Mouse (Mus musculus) forebrain, embryonic 14.5 days (tissue): Measurements from ENCODE around the gene Fam178b. TPM values are rescaled to one million over a fixed set of nuclear protein-coding genes. Genes with fewer than 3 reads are reported as not detected.
"Not testable (repeated sequence)": the region's sequence is repeated elsewhere in the genome, so short reads cannot be mapped to it uniquely, and the experiment has no call there.

ENCODE experiments used
- ATAC-seq: fragments of 200-750 bp; cut with Nextera tagmentation; 2 replicates; pipeline ENCODE4 v1.8.0; 2017; ENCODE audit warnings: mild to moderate bottlenecking, moderate library complexity
- DNase-seq: peaks from one replicate; pipeline ENCODE4 v3.0.0-alpha.2; 2015; ENCODE audit warnings: low spot score
- H3K27ac ChIP-seq: fragments of 300-500 bp; sonication (generic); 2 replicates; pipeline ENCODE4 v1.5.1; 2014; ENCODE audit warnings: low read depth, mild to moderate bottlenecking, control low read depth, low read length, moderate library complexity
- H3K27me3 ChIP-seq: fragments of 300-500 bp; sonication (generic); replicated peaks from 2 replicates; pipeline ENCODE4 v1.6.1; 2014; ENCODE audit warnings: low read length, control low read depth, mixed read lengths; ENCODE audit not compliant: control insufficient read depth, insufficient read depth
- H3K36me3 ChIP-seq: fragments of 300-500 bp; sonication (generic); 2 replicates; pipeline ENCODE4 v1.6.1; 2014; ENCODE audit warnings: low read length, control low read depth; ENCODE audit not compliant: control insufficient read depth, insufficient read depth
- H3K4me1 ChIP-seq: fragments of 300-500 bp; sonication (generic); 2 replicates; pipeline ENCODE4 v1.6.1; 2014; ENCODE audit warnings: antibody characterized with exemption, low read length, control low read depth; ENCODE audit not compliant: control insufficient read depth, insufficient read depth
- H3K4me2 ChIP-seq: fragments of 300-500 bp; sonication (generic); 2 replicates; pipeline ENCODE4 v1.6.1; 2014; ENCODE audit warnings: mild to moderate bottlenecking, control low read depth, low read length
- H3K4me3 ChIP-seq: fragments of 300-500 bp; sonication (generic); 2 replicates; pipeline ENCODE4 v1.5.1; 2014; ENCODE audit warnings: low read depth, low read length, control low read depth
- H3K9ac ChIP-seq: fragments of 300-500 bp; sonication (generic); 2 replicates; pipeline ENCODE4 v1.6.1; 2014; ENCODE audit warnings: mild to moderate bottlenecking, low read length, control low read depth, moderate library complexity
- H3K9me3 ChIP-seq: fragments of 300-500 bp; sonication (generic); replicated peaks from 2 replicates; pipeline ENCODE4 v1.6.1; 2016; ENCODE audit warnings: low read length, control low read depth, mixed read lengths; ENCODE audit not compliant: control insufficient read depth
- WGBS: fragments of 180-500 bp; shearing (Covaris S2); extraction: QIAGEN DNeasy Blood & Tissue Kit; methylation state at CpG from one replicate; pipeline ENCODE4 v1.1.7; 2014; 5-methylcytosine and 5-hydroxymethylcytosine counted together
- polyA plus RNA-seq: library from polyadenylated mRNA; unstranded; fragments of >200 nt; fragmentation: Nextera tagmentation; extraction: Ambion mirVana; gene quantifications from 2 replicates; pipeline ENCODE4 v1.2.1, GENCODE M21; 2014

Fam178b gene
- polyA plus RNA-seq, 1 experiment from 2014 or later: not detected

DNA sequence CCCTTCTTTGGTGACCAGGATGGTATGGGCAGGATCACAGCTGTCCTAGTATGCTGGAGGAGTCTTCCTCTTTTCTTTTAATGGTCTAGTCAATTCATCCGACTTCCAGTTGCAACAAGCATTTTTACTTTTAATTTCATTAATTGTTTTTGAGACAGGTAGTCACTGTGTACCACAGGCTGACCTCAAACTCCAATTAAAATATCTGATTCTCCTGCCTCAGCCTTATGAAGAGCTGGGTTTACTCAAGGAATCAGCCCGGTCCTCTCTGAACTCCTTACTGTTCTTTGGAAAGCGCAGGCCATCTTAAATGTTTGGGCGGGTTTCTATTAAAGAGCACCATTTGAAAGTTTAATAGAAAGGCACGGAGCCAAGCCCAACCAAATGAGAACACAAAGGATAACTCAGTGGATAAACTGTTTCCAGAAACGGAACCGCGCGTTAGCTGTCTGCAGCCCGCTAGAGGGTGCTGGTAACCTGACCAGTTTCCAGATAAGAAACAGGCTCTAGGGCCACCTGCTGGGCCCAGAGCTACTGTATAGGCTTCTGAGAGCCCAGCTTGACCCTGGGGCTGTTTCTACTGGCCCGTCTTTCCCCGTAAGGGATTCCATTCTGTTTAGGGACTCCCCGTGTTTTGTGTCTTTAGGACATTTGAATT, 956 bp upstream of the Fam178b start:
- Histone ChIP-seq H3K9me3 (no peaks in the 10 kb centered on the region), H3K27ac (no peak overlapping the region; the same call in 1 of the 2 replicates), H3K4me3 (no peak overlapping the region), H3K27me3 (no peaks in the 10 kb centered on the region), H3K4me1 (no peaks in the 10 kb centered on the region), H3K4me2 (no peak overlapping the region), H3K9ac (no peak overlapping the region), H3K36me3 (no peaks in the 10 kb centered on the region)
- ATAC-seq (peak; percentile 79), DNase-seq (peak; percentile 93)
- 10% methylated on average over 13 of the region's 13 CpGs for WGBS

DNA sequence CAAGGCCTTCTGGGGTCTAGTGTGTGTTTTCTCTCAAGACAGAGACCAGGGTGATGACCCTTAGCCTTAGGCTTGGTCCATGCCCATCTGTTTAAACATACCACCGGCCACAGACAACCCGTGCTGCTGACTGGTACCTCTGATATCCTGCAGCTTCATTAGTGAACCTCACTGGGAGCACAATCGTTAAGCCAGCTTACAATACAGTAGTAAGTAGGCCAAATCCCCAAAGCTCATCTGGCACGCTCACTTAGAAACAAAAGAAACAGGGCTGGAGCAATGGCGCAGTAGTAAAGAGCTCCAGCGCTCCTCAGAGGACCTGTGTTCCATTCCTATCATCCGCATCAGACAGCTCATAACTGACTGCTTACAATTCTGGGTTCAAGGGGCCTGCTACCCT, 2.1 kb downstream of the Fam178b start:
- Histone ChIP-seq H3K27ac (no peak overlapping the region), H3K36me3 (no peaks in the 10 kb centered on the region), H3K4me2 (no peak overlapping the region), H3K9ac (no peak overlapping the region), H3K4me3 (no peak overlapping the region), H3K4me1 (no peaks in the 10 kb centered on the region), H3K9me3 (no peaks in the 10 kb centered on the region), H3K27me3 (no peaks in the 10 kb centered on the region)
- ATAC-seq: no peak
- no peak for DNase-seq
- WGBS: 34% methylated on average over 7 of the region's 7 CpGs

DNA sequence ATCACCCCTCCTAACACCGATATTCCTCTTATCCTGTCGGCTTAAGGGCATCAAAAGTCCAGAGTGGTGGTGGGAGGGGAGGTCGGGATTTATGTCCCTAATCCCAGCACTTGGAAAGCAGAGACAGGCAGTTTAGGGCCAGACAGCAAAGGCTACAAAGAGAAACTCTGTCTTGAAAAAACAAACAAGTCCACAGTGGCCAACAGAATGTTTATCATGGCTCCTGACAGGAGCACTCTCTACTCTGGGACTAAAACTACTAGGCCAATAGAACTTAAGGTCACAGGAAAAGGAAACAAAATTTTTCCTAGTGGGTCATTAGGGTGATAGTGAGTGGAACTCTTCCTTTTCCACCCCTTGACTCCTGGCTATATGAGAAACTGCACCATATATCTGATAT, 8.0 kb downstream of the Fam178b start:
- no peaks in the 10 kb centered on the region for H3K36me3 ChIP-seq
- H3K9me3 ChIP-seq: no peaks in the 10 kb centered on the region
- H3K9ac ChIP-seq: no peak overlapping the region
- ATAC-seq (no peak), DNase-seq (no peak)
- 74% methylated on average over 3 of the region's 3 CpGs for WGBS
- H3K4me1 ChIP-seq: no peaks in the 10 kb centered on the region
- no peak overlapping the region for H3K4me3 ChIP-seq
- H3K27ac ChIP-seq: no peak overlapping the region
- H3K4me2 ChIP-seq: no peak overlapping the region
- H3K27me3 ChIP-seq: no peaks in the 10 kb centered on the region

DNA sequence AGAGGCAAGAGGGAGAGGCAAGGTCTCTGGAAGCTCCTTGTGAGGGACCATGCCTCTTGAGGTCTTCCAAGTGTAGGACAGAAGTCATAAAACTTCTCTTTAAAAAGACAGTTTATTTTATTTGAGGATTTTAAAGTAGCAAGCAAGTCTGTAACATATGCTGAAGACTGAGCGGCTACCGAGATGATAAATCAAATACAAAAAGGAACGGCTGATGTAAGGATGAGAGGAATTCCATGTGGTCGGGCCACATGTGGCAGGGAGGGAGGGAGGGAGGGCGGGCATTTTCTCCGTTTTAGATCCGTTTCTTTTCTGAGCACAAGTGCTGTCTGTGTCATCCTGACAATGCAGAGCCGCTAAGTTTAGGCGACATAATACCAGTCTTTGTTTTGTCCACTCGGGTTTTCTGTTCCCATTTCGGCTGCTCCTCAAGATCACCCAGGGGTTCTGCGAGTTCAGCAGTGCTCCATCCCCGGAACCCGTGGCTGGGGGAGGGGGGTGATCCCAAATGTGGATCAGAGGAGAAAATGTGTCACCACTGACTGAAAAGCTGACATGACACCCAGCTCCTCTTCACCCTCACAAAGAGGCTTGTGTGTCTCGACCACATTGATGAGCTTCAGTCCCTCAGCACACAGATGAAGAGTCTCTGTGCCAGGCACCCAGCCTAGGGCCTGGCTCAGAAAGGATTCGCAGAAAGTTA, 10.2 kb downstream of the Fam178b start:
- Histone ChIP-seq H3K4me3 (no peak overlapping the region), H3K27ac (no peak overlapping the region), H3K9me3 (no peaks in the 10 kb centered on the region), H3K36me3 (no peaks in the 10 kb centered on the region), H3K9ac (no peak overlapping the region), H3K4me1 (no peaks in the 10 kb centered on the region), H3K4me2 (no peak overlapping the region), H3K27me3 (no peaks in the 10 kb centered on the region)
- DNase-seq (no peak), ATAC-seq (no peak)
- 56% methylated on average over 16 of the region's 16 CpGs for WGBS

DNA sequence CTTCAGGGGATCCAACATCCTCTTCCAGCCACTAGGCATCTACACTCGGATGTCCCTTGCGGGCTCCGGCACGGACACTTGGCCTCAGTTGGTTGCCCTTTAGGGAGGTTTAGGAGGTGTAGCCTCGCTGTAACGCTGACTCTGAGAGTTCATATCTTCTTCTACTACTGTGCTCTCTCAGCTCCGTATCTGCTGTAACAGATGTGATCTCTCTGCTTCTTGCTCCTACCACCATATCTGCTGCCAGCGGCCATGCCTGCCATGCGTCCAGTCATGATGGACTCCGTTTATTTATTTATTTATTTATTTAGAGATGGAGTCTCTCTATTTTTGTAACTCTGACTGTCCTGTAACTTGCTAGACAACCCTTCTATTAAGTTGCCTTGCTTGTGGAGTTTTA, 11.7 kb downstream of the Fam178b start:
- no peaks in the 10 kb centered on the region for H3K36me3 ChIP-seq
- ATAC-seq (no peak), DNase-seq (no peak)
- no peak overlapping the region for H3K9ac ChIP-seq
- no peaks in the 10 kb centered on the region for H3K4me1 ChIP-seq
- no peak overlapping the region for H3K27ac ChIP-seq
- H3K4me3 ChIP-seq: no peak overlapping the region
- WGBS: 91% methylated on average over 10 of the region's 10 CpGs
- no peaks in the 10 kb centered on the region for H3K27me3 ChIP-seq
- no peaks in the 10 kb centered on the region for H3K9me3 ChIP-seq
- no peak overlapping the region for H3K4me2 ChIP-seq

DNA sequence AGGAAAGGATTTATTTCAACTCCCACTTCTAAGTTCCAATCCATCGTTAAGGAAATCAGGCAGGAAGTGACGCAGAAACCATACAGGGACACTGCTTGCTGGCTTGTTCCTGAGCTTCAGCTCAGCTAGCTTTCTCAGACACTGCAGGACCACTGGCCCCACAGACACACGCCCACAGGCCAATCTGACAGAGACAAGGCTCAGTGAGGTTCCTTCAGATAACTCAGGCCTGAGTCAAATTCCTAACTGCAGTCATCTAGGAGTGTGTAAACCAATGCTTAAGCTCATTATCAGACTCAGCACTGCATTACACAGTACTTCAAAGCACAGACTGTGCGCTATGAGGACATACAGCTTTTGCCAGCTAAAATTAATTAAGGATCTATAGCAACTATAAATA, 12.7 kb downstream of the Fam178b start:
- Histone ChIP-seq H3K4me1 (no peaks in the 10 kb centered on the region), H3K27ac (no peak overlapping the region), H3K4me2 (no peak overlapping the region), H3K9me3 (no peaks in the 10 kb centered on the region), H3K4me3 (no peak overlapping the region), H3K27me3 (no peaks in the 10 kb centered on the region), H3K9ac (no peak overlapping the region), H3K36me3 (no peaks in the 10 kb centered on the region)
- DNase-seq (no peak), ATAC-seq (no peak)
- 70% methylated on average over 4 of the region's 4 CpGs for WGBS

DNA sequence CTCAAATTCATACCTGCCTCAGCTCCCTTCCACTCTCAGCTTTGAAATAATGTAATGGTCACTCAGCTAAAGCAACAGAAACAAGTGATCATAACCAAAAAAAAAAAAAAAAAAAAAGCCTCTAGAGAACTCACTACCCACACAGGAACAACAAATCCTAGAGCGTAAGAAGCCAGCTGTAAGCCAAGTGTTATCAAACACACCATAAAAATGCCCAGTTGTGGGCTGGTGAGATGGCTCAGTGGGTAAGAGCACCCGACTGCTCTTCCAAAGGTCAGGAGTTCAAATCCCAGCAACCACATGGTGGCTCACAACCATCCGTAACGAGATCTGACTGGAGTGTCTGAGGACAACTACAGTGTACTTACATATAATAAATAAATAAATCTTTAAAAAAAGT, 15.0 kb downstream of the Fam178b start:
- 86% methylated on average over 4 of the region's 4 CpGs for WGBS
- H3K4me3 ChIP-seq, H3K27me3 ChIP-seq, H3K4me2 ChIP-seq, H3K9me3 ChIP-seq, ATAC-seq, DNase-seq, H3K4me1 ChIP-seq, H3K27ac ChIP-seq, H3K9ac ChIP-seq, H3K36me3 ChIP-seq: not testable (repeated sequence)

DNA sequence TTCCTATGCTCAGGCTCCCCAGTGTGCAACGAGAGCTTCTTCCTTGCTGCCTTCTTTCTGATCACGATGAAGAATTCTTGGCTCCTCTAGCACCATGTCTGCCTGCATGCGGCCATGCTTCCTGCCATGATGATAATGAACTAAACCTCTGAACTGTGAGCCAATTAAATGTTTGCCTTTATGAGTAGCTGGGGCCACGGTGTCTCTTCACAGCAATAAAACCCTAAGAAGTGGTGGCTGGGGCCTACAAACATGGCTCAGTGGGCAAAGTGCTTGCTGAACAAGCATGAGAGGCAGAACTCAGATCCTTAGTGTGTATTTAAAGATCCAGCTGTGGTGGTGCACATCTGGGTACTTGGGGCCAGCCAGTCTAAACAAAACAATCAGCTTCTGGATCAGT, 17.0 kb downstream of the Fam178b start:
- Histone ChIP-seq H3K4me2 (no peak overlapping the region), H3K4me3 (no peak overlapping the region), H3K36me3 (no peaks in the 10 kb centered on the region), H3K27me3 (no peaks in the 10 kb centered on the region), H3K4me1 (no peaks in the 10 kb centered on the region), H3K9ac (no peak overlapping the region), H3K9me3 (no peaks in the 10 kb centered on the region), H3K27ac (no peak overlapping the region)
- ATAC-seq (no peak), DNase-seq (no peak)
- 77% methylated on average over 4 of the region's 4 CpGs for WGBS

DNA sequence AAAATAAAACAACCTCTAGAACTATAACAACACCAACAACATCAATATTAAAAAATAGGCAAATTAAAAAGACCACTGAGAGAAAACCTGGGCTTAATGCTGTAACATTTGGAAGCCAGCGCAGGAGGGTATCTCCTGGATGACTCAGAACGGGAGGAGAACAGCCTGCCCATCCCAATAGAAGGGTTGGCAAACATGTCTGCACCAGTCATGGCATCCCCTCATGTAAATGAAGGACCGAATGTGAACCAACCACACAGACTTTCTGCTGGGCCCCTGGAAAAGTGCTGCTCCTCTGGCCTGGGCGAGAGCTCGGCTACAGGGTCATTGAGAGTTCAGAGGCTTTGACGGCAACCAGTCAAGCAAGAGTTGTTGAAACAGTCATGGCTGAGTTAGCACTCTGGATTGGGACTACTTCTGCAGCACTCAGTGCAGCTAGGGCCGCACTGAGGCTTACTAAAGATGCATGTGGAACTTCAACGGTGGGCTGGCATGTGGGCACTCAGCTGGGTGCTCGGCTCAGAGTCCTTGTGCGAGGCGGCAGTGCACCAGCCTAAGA, 17.7 kb downstream of the Fam178b start:
- ATAC-seq: no peak

More for the DNA sequence above, 17.7 kb downstream of the Fam178b start:
- Histone ChIP-seq H3K9me3 (no peaks in the 10 kb centered on the region), H3K4me3 (no peak overlapping the region), H3K4me1 (no peaks in the 10 kb centered on the region), H3K27ac (no peak overlapping the region), H3K36me3 (no peaks in the 10 kb centered on the region), H3K27me3 (no peaks in the 10 kb centered on the region), H3K4me2 (no peak overlapping the region), H3K9ac (no peak overlapping the region)
- 78% methylated on average over 11 of the region's 11 CpGs for WGBS
- DNase-seq: no peak
